Comparison of ENCODE assay signal across 10 mouse cellular contexts in the genomic region with DNA sequence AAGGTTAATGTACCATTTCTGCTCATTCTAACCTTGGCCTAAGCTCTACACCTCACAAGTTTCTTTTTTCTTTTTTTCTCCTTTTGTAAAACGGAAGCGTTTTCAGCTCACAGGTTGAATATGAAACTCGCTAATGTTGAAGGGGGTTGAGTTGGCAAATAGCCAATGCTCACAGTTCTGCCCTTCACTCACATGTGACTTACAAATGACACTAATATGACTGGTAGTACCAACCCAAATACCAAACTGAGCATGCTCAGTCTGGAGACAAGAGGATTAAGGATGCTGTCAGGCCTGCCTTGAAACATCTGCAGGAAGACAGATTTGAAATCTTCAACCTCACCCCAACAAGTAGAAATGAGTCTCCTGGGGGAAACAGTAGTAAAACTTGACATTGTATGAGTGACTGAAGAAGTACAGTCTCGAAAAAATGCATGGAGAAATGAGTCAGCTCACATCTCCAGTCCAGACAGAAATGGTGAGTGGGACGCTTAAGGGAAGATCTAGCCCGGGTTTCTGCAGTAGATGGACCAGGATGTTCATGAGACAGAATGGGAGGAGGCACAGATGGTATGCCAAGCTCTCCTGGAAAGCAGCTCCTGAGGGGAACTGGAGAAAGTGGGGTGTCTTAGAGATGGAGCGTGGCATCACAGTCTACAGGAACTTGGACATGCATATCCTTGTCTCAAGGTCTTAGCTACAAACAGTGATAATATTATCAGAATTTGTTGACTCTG.
DNase-seq lines count a peak whose midpoint lies in the region; ATAC-seq and TF ChIP-seq lines count a peak whose summit lies in the region.
"Had no signal": no experiment of that assay in that cellular context is flagged by ENCODE, and none has a peak within 500 bp of the region (broad histone marks: within the 10 kb centered on the region; RNA-seq: fewer than 3 reads in every experiment).

No protein-coding gene starts in this region.

- 49% methylated on average over 7 of the region's 7 CpGs for WGBS in lung, embryonic 16.5 days
- 67% methylated on average over 7 of the region's 7 CpGs for WGBS in liver, embryonic 13.5 days (ENCODE audit: insufficient replicate concordance)
- WGBS in stomach, postnatal 0 days, result 44% methylated on average over 7 of the region's 7 CpGs
- 70% methylated on average over 7 of the region's 7 CpGs for whole genome bisulfite sequencing in forebrain, embryonic 15.5 days

- peak overlapping the region; percentile 83 for H3K27ac ChIP-seq in lung, embryonic 16.5 days (ENCODE audit: low read length)
- peak overlapping the region; percentile 80 for H3K27ac ChIP-seq in liver, embryonic 13.5 days
- H3K27ac ChIP-seq in stomach, postnatal 0 days (replicated peaks), result 0 out of 2 replicates have a peak overlapping the region, but pooled peaks have one; percentile 0
- no peak overlapping the region for H3K27ac ChIP-seq in forebrain, embryonic 15.5 days (replicated peaks)
- H3K27ac ChIP-seq: gastrocnemius, adult 2 months; midbrain, embryonic 15.5 days had no signal

- DNase-seq in lung, postnatal 25 days (ENCODE audit: low spot score), result no peak
- DNase-seq in brain, adult 2 months (ENCODE audit: low read depth, low spot score), result peak; percentile 71
- DNase-seq in liver, embryonic 13.5 days, result no peak
- DNase-seq in stomach, postnatal 0 days (ENCODE audit: low spot score), result no peak
- no peak for DNase-seq in adrenal gland, postnatal 10 days
- DNase-seq: cerebellum, adult 9-11 months had no signal

- H3K9me3 ChIP-seq in lung, embryonic 16.5 days (ENCODE audit: control insufficient read depth, low read length), result no peaks in the 10 kb centered on the region
- H3K9me3 ChIP-seq in liver, embryonic 13.5 days (replicated peaks), result no peaks in the 10 kb centered on the region
- no peaks in the 10 kb centered on the region for H3K9me3 ChIP-seq in stomach, postnatal 0 days (ENCODE audit: control insufficient read depth, low read length)
- no peaks in the 10 kb centered on the region for H3K9me3 ChIP-seq in forebrain, embryonic 15.5 days
- H3K9me3 ChIP-seq: midbrain, embryonic 15.5 days had no signal

- no peak for TF ChIP-seq CTCF in stomach, postnatal 0 days (IDR thresholded peaks at IDR 0.05; ENCODE audit: low read depth)

- H3K4me1 ChIP-seq in lung, embryonic 16.5 days (replicated peaks; ENCODE audit: control insufficient read depth, insufficient read depth, low read length), result peaks cover 33% of the 10 kb centered on the region
- H3K4me1 ChIP-seq in liver, embryonic 13.5 days (replicated peaks), result peaks cover 97% of the 10 kb centered on the region
- peaks cover 5% of the 10 kb centered on the region for H3K4me1 ChIP-seq in stomach, postnatal 0 days (replicated peaks; ENCODE audit: control insufficient read depth, insufficient read depth)
- H3K4me1 ChIP-seq in forebrain, embryonic 15.5 days, result peaks cover 36% of the 10 kb centered on the region

- ATAC-seq in lung, embryonic 16.5 days (ENCODE audit: low read depth), result no peak
- peak; percentile 7 for ATAC-seq in liver, embryonic 13.5 days (ENCODE audit: low read depth)
- ATAC-seq in stomach, postnatal 0 days (ENCODE audit: low FRiP score, low TSS enrichment), result no peak
- ATAC-seq in forebrain, embryonic 15.5 days (replicated peaks), result no peak

- H3K27me3 ChIP-seq in lung, embryonic 16.5 days (ENCODE audit: control insufficient read depth, insufficient read depth, low read depth, low read length), result no peaks in the 10 kb centered on the region
- H3K27me3 ChIP-seq in liver, embryonic 13.5 days, result no peaks in the 10 kb centered on the region
- H3K27me3 ChIP-seq in stomach, postnatal 0 days (ENCODE audit: control insufficient read depth, insufficient read depth, low read length), result no peaks in the 10 kb centered on the region
- H3K27me3 ChIP-seq in forebrain, embryonic 15.5 days, result no peaks in the 10 kb centered on the region
- H3K27me3 ChIP-seq: midbrain, embryonic 15.5 days had no signal

- H3K4me2 ChIP-seq in lung, embryonic 16.5 days (ENCODE audit: low read depth, low read length), result no peak overlapping the region
- H3K4me2 ChIP-seq in liver, embryonic 13.5 days, result peak overlapping the region; percentile 44
- no peak overlapping the region for H3K4me2 ChIP-seq in stomach, postnatal 0 days (replicated peaks; ENCODE audit: low read depth)
- no peak overlapping the region for H3K4me2 ChIP-seq in forebrain, embryonic 15.5 days (replicated peaks)
- H3K4me2 ChIP-seq: midbrain, embryonic 15.5 days had no signal

- no peak for TF ChIP-seq EP300 in stomach, postnatal 0 days (optimal IDR thresholded peaks at IDR 0.05)

- no peaks in the 10 kb centered on the region for H3K36me3 ChIP-seq in lung, embryonic 16.5 days (ENCODE audit: control insufficient read depth, insufficient read depth, low read length)
- H3K36me3 ChIP-seq in liver, embryonic 13.5 days, result no peaks in the 10 kb centered on the region
- no peaks in the 10 kb centered on the region for H3K36me3 ChIP-seq in stomach, postnatal 0 days (ENCODE audit: control insufficient read depth, insufficient read depth, low read length)
- H3K36me3 ChIP-seq in forebrain, embryonic 15.5 days, result no peaks in the 10 kb centered on the region
- H3K36me3 ChIP-seq: midbrain, embryonic 15.5 days had no signal

- H3K4me3 ChIP-seq in lung, embryonic 16.5 days (ENCODE audit: low read length), result no peak overlapping the region
- no peak overlapping the region for H3K4me3 ChIP-seq in liver, embryonic 13.5 days (replicated peaks)
- H3K4me3 ChIP-seq in stomach, postnatal 0 days (ENCODE audit: low read depth, low read length), result no peak overlapping the region
- H3K4me3 ChIP-seq in forebrain, embryonic 15.5 days, result no peak overlapping the region
- H3K4me3 ChIP-seq: gastrocnemius, adult 2 months; midbrain, embryonic 15.5 days had no signal

- 0 out of 2 replicates have a peak overlapping the region, but pooled peaks have one; percentile 8 for H3K9ac ChIP-seq in lung, embryonic 16.5 days (ENCODE audit: low read length)
- peak overlapping the region; percentile 44 for H3K9ac ChIP-seq in liver, embryonic 13.5 days
- no peak overlapping the region for H3K9ac ChIP-seq in stomach, postnatal 0 days (ENCODE audit: low read length)
- H3K9ac ChIP-seq in forebrain, embryonic 15.5 days (replicated peaks), result no peak overlapping the region
- H3K9ac ChIP-seq: midbrain, embryonic 15.5 days had no signal

Comparison
In these comparisons a context has a peak if more than half of its experiments do, and no peak if none do; other contexts are left out.
1. H3K9ac ChIP-seq: peak in lung, embryonic 16.5 days (single experiment) and liver, embryonic 13.5 days (single experiment); none in stomach, postnatal 0 days (single experiment) and forebrain, embryonic 15.5 days (single experiment).